Comparison of ENCODE assay signal across 8 mouse cellular contexts in genomic region chr4:69195645-69196044, GRCm38 (mm10).
DNase-seq lines count a peak whose midpoint lies in the region; ATAC-seq lines count a peak whose summit lies in the region.

No protein-coding gene starts in this region.

- peak overlapping the region; percentile 44 for H3K4me3 ChIP-seq in hindbrain, embryonic 15.5 days
- H3K4me3 ChIP-seq in lung, embryonic 16.5 days (ENCODE audit: low read length), result peak overlapping the region; percentile 39

- peak; percentile 20 for DNase-seq in WW6 (ENCODE audit: low read depth, low spot score)
- DNase-seq in cerebellum, postnatal 14 days, result peak; percentile 88 to 90
- DNase-seq in frontal cortex, postnatal 14 days (ENCODE audit: low spot score in 2 of 2), result peak; percentile 68 to 70
- peak; percentile 53 to 73 for DNase-seq in layer of hippocampus, postnatal 25 days (ENCODE audit: extremely low spot score in 1 of 2, low spot score in 1 of 2)
- peak; percentile 89 for DNase-seq in retina, postnatal 1 day
- no peak for DNase-seq in thymus, postnatal 36 days

- H3K9ac ChIP-seq in hindbrain, embryonic 15.5 days, result peak overlapping the region; percentile 54
- H3K9ac ChIP-seq in lung, embryonic 16.5 days (ENCODE audit: low read length), result peak overlapping the region; percentile 45; the same call in 1 of the 2 replicates

- H3K4me2 ChIP-seq in hindbrain, embryonic 15.5 days, result peak overlapping the region; percentile 69
- peak overlapping the region; percentile 57 for H3K4me2 ChIP-seq in lung, embryonic 16.5 days (ENCODE audit: low read depth, low read length)

- 0 out of 2 replicates have a peak, but pooled peaks cover 3% of the 10 kb centered on the region for H3K4me1 ChIP-seq in hindbrain, embryonic 15.5 days (replicated peaks)
- H3K4me1 ChIP-seq in lung, embryonic 16.5 days (replicated peaks; ENCODE audit: control insufficient read depth, insufficient read depth, low read length), result no peaks in the 10 kb centered on the region

- H3K27ac ChIP-seq in hindbrain, embryonic 15.5 days (replicated peaks), result peak overlapping the region; percentile 65
- no peak overlapping the region for H3K27ac ChIP-seq in lung, embryonic 16.5 days (ENCODE audit: low read length)

- no peaks in the 10 kb centered on the region for H3K36me3 ChIP-seq in hindbrain, embryonic 15.5 days
- no peaks in the 10 kb centered on the region for H3K36me3 ChIP-seq in lung, embryonic 16.5 days (ENCODE audit: control insufficient read depth, insufficient read depth, low read length)

- no peaks in the 10 kb centered on the region for H3K9me3 ChIP-seq in hindbrain, embryonic 15.5 days
- no peaks in the 10 kb centered on the region for H3K9me3 ChIP-seq in lung, embryonic 16.5 days (ENCODE audit: control insufficient read depth, low read length)

- WGBS in hindbrain, embryonic 15.5 days, result under 1% methylated on average over 13 of the region's 13 CpGs
- WGBS in lung, embryonic 16.5 days, result 1% methylated on average over 13 of the region's 13 CpGs

- ATAC-seq in hindbrain, embryonic 15.5 days (ENCODE audit: low FRiP score, low read depth), result peak; percentile 83
- peak; percentile 54 for ATAC-seq in lung, embryonic 16.5 days (ENCODE audit: low read depth)

- no peaks in the 10 kb centered on the region for H3K27me3 ChIP-seq in hindbrain, embryonic 15.5 days
- H3K27me3 ChIP-seq in lung, embryonic 16.5 days (ENCODE audit: control insufficient read depth, insufficient read depth, low read depth, low read length), result no peaks in the 10 kb centered on the region

Comparison
In these comparisons a context has a peak if more than half of its experiments do, and no peak if none do; other contexts are left out.
1. DNase-seq: peak in WW6 (single experiment), cerebellum, postnatal 14 days (2 of 2), frontal cortex, postnatal 14 days (2 of 2), layer of hippocampus, postnatal 25 days (2 of 2) and retina, postnatal 1 day (single experiment); none in thymus, postnatal 36 days (0 of 2).